Mouse (Mus musculus): ENCODE measurements at regions not wholly inside any gene's neighbourhood (a gene's known extent, or its start where the extent isn't known, plus 50 kb on each side); places are given as distances from the start of the nearest gene placed in this dataset.

- TF ChIP-seq CTCF (IDR thresholded peaks at IDR 0.05; ENCODE audit: borderline replicate concordance, insufficient read depth, low read depth, low read length) (no peak), POLR2A (IDR thresholded peaks at IDR 0.05; ENCODE audit: borderline replicate concordance, insufficient read depth, low read length) (no peak)
Observed at GRCm38 (mm10) chr12:13809291-13810154, 342.3 kb downstream of the Fam84a start.

Measured in cerebellum, adult 2 months (tissue).